Mouse (Mus musculus): ENCODE results near the gene Yap1.

Gene Yap1

GRCm38 (mm10) chr9:8004370-8004991 is at the start of gene Yap1:
TSS of gene Yap1 (minus strand) at chr9:8004596.
- DNase-seq: peak; percentile 97

DNA sequence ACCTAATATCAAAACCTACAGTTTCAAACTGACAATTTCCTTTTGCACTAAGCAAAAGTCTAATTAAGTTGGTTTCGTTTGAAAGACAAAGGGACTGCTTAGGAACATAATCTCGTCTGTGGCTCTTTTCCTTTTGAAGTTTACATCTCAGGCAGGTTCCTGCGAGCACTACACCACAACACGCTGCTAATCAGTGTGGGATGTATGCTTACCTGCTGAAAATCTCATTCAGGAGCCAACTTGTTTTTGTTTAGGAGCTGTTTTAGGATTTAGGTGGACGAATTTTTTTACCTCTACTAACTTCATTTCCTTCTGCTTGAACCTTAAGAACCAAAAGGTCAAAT is 38.6 kb upstream of the Yap1 start:
- no peak for DNase-seq

GRCm38 (mm10) chr9:8042338-8043043 is 38.1 kb upstream of the Yap1 start, which contains the start of gene Cfap300:
TSS of gene Cfap300 (minus strand) at chr9:8042823.
- peak; percentile 98 for DNase-seq

- peak; percentile 60 for DNase-seq
These were observed 31.1 kb upstream of the Yap1 start for GRCm38 (mm10) chr9:8035546-8035945.

DNA sequence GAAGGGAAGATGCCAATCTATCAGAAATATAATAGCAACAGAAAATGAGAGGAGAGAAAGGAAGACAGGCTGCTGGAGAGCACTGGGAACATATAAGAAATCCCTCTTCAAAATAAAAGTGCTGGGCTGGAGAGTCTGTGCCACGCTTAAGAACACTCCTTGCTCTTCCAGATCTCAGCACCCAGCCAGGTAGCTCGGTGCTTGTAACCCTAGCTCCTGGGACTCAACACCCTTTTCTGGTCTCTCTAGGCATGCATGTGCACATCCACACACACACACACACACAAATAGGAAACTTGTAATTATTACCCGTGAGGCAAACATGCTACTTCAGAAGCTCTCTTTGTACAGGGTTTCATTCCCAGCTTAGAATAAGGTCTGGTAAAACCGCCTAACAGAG is 30.7 kb upstream of the Yap1 start:
- no peak for DNase-seq

- no peak for DNase-seq
These were observed 29.7 kb upstream of the Yap1 start for GRCm38 (mm10) chr9:8034143-8034542.

GRCm38 (mm10) chr9:8032847-8033246 is 28.5 kb upstream of the Yap1 start:
- DNase-seq: no peak

- no peak for DNase-seq
These were observed 14.2 kb upstream of the Yap1 start for GRCm38 (mm10) chr9:8018609-8019008.

DNA sequence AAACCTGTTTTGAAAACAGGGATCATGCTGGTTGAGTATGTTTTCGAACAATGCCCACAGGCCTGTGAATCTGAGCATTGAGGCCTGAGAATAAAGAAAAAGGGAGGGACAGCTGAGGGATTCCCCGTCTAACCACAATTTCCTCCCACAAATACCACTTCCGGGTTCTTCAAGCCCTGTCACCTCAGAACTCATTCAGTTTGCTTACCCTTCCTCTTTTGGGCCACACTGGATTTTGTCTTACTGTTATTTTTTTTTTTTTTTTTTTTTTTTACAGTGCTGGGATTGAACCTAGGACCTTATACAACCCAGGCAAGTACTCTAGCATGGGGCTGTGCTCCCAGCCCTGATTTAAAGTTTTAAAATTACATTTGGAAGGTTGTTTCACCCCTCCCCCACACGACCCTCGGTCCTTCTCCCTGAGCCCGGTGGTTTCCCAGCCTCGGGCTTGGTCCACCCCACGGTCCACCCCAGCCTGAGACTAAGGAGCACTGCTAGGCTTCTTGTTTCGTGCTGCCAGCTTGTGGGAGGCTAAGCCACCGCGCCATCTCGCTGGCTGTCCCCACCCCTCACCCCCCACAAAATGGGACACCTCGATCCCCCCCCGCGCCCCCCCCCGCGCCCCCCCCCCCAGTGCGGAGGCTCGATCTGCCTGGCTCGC is 13.0 kb upstream of the Yap1 start:
- DNase-seq: peak; percentile 16

DNA sequence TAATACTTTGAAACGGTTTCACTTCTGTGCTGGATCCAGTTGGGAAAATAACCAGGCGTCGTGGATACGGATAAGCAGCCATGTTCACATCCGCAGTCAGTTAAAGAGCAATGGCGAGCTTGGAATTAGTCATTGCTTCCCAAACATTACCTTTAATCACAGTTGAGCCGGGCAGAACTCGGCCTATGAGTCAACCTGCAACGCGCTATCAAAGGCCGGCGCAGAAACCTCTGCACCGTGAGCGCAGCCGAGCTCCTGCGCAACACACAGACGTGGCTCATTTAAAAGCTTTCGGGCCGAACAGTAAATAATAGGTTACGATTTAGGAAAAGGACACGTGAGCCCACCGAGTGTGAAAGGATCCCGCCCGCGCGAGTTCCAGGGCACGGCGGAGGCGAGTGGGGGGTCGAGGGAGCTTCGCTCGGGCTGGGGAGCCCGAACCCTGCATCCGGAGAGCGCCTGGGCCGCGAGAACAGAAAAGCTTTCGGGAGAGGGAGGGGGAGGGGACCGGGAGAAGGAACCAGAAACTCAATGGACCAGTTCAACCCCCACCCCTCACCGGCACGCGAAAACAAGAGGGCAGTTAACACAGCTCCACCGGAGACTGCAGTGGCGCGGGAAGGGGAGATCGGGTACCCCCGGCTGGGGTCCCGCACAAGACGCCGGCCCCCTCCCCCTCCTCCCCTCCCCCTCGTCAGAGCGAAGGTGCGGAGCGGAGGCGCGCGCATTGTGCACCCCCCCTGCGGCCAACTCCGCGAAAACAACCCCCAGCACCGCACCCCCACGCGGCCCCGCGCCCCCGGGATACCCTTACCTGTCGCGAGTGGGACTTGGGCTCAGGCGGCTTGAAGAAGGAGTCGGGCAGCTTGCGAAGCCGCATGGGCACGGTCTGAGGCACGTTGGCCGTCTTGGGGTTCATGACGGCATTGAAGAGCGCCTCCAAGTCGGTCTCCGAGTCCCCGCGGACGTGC is 810 bp downstream of the Yap1 start:
- peak; percentile 81 for DNase-seq

DNA sequence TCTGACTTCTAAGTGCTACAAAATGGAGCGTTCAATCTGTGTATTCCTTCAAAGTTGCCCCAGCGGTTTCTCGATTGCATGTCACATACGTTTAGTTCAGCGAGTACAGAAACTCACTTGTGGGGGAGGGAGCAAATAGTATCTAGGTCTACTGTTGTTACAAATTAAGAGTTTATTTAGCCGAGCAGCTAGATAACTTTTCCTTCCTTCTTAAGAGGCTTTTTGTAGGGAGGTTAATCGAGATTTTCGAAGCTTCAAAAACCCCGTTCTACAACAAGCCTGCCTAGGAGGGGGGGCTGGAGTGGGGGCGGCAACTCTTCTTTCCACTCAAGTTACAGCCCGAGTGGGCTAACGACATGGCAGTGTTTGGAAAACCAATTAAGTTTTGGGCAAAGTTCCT is 1.6 kb downstream of the Yap1 start:
- DNase-seq: peak; percentile 41

GRCm38 (mm10) chr9:8001352-8001751 is 3.0 kb downstream of the Yap1 start:
- peak; percentile 12 for DNase-seq

GRCm38 (mm10) chr9:7994275-7994674 is 10.1 kb downstream of the Yap1 start:
- no peak for DNase-seq

- DNase-seq: no peak
These were observed 11.7 kb downstream of the Yap1 start for GRCm38 (mm10) chr9:7992651-7993050.

- no peak for DNase-seq
These were observed 13.5 kb downstream of the Yap1 start for GRCm38 (mm10) chr9:7990897-7991296.

GRCm38 (mm10) chr9:7987119-7987518 is 17.3 kb downstream of the Yap1 start:
- no peak for DNase-seq

- no peak for DNase-seq
These were observed 20.1 kb downstream of the Yap1 start for GRCm38 (mm10) chr9:7984287-7984686.

DNA sequence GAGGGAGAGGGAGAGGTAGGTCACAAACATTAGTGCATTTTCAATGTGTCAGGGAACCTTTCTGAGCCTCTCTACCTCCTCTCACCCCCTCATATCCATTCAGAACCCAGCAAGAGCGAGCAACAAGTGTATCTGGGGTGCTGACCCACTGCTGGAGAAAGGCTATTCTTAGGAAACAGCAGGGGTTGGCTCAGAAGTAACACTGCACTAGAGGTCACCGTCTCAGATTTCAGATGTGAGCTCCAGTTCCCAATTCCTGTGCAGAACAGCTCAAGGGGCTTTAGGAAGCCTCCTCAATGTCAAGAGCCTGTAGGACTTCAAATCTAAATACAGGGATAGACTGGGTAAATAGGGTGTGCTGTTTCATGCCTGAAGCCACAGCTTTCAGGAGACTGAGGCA is 20.7 kb downstream of the Yap1 start:
- DNase-seq: no peak

- DNase-seq: no peak
These were observed 24.2 kb downstream of the Yap1 start for GRCm38 (mm10) chr9:7980162-7980561.

DNA sequence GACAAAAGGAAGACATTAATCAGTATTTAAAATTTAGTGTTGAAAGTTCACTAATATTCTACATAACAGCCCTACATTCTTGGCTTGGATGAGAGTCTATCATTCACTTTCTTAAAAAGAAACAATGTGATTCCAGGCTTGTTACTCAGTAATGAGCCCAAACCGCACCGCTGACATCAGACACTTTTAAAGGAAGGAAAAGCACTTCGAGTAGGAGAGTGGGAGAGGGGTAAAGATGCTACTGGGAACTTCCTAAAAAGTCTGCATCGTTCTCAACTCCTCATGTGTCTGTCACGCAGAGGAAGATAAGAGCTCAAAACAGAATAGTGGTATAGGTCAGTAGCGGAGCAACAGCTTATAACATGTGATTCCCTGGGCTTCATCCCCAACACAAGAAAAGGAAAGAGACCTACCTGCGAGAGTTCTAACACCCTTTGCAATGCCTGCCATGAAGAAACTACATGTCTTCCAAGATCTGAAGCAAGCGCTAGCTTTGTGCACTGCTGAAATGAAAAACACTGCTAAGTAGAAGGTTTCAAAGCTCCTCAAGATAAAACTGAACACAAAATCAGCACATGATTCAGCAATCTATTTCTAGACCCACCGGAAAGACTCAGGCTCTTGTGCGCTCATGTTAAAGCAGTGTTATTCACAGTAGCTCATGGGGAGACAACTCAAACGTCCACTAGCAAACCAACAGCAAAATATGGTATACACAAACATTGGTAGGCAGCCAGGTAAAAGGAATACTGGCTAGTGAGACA is 25.1 kb downstream of the Yap1 start:
- DNase-seq: no peak

DNA sequence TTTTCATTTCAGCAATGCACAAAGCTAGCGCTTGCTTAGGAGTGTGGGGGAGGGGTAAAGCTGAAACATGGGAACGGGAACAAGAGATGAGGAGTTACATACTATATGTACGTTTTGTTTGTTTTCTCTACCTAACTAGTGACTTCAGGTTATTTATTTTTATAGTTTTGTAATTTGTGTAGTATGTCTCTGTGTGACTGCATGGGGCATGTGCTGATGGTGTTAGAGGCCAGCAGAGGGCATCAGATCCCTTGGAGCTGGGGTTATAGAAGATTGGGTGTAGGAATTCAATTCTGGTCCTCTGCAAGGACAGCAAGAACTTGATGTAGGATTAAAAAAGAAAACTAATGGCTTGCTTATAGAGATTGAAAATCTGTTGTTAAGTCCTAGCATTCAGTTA is 25.9 kb downstream of the Yap1 start:
- DNase-seq: no peak

- no peak for DNase-seq
These were observed 26.8 kb downstream of the Yap1 start for GRCm38 (mm10) chr9:7977587-7977986.

Measured in lung, postnatal 10 days (tissue).